Mouse (Mus musculus) spleen, postnatal 4 days (tissue): ENCODE results near the gene Ift52.

Source experiments
- DNase-seq, 2 experiments: peaks; one replicate each; pipeline ENCODE4 v3.0.0; 2022; ENCODE audit warnings: low spot score in 2 of 2

Ift52 gene

DNA sequence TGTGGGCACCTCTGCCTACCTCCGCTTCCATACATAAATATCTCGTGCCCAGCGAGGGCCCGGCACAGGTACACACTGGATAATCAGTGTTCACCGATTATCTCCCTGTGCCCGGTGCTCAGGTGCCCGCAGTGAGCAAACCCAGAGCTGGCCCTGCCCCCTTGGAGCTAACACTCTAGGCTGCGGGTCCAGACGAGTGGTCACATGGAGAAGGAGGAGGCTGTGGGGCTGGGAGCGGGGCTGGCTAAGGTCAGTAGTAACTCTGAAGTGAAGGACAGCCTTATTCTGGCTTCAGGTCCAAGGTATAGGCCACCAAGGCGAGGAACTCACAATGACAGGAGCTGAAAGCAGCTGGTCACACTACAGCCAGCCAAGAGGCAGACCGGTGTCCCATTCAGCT, 57.7 kb downstream of the Ift52 start:
- DNase-seq = no peak

DNA sequence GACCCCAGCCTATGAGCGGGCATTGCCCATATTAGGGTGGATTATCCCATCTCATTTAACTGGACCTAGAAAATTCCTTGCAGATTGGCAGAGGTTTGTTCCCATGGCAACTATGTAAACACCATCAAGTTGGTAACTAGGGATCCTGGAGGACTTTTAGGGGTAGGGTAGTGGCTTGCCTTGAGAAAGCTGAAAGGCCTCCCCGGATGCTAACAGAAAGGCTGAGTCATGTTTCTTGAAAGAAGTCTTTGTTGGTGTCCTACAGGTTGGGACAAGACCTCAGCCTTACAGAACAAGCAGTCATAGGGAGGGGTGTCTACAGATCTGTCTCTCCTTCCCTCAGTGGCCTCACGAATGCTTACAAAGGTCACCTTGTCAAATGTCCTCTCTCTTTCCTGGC, 58.1 kb downstream of the Ift52 start:
- no peak for DNase-seq

DNA sequence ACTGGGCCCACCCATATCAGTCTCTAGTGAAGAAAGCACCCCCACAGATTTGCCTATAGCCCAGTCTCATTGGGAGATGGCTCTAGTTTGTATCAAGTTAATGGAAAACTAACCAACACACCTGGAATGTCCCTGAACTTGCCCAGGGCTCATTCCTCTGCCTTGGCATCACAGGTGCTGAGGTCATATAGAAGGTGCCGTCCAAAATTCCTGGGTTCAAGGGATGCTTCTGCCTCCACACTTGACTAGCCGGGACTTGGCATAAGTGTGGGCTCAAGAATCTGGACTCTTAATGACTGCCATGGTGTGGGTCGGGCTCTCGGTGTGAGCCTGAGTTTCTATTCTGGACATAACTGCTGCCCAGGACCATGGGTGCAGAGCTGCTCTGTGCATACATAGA, 61.9 kb downstream of the Ift52 start:
- DNase-seq = no peak

DNA sequence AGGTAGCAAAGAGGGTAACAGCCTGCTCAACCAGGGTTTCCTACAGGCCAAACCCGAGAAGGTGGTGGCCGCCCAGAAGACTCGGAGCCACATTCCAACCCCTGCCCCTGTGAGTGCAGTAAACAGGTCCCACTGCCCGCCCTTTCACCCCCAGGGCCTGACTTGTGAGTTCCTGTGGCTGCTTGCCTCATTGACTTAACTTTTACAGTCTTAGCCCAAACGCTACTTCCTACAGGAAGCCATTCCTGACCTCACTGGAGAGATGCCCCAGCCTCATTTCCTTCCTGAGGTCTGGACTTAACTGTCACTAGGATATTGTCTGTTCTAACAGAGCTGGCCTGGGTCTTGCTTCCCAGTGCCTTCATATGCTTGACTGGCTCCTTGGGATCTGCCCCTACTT, 65.4 kb downstream of the Ift52 start:
- DNase-seq = no peak

DNA sequence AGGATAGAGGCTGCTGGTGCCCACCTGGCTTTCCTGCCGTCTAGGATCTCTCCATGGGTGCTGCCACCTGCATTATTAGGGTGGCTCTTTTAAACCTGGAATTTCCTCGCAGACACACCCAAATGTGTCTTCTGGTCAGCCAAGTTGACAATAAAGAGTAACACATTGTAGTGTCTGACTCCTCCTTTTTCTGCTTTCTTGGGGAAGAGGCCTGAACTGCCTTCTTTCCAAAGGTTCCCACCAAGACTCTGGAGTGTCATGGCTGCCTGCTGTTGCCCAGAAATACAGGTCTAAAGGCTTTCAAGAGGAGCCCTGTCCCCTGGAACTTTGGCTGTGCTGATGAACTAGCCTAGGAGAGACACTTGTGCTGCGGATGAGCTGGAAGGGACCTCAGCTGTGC, 67.4 kb downstream of the Ift52 start:
- no peak for DNase-seq

DNA sequence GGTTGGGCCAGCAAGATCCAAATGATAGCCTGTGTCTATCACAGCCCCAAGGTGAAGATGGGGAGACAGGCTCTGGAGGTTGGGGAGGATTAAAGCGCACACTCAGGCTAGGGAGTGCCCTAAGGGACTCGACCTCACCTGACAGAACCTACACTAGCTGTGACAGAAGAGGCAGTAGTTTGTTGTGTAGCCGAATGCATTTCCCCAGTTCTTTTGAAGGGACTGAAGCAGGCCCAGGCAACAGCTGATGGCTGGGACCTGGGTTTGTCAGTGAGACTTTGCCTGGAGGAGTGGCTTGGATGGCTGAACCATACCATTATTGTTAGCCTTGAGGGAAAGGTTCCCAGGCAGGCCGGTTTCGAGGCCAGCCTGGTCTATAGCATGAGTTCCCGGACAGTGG, 67.9 kb downstream of the Ift52 start:
- no peak for DNase-seq

DNA sequence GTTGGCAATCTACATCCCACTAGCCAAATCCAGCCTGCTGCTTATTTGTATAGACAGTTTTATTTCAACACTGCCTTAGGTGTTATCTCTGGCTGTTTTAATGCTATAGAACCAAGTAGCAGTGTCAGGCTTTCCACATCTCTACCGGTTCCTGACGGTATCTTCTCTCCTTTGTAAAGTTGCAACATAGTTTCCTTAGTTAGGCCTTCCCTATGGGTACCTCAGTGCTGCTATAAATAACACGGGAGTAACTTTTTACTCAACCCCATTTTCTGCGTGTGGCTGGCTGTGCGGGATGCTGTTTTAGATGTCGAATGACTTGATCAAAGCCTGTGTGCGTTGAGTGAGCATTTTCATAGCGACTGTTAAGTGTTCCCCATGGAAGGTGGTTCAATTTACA, 69.4 kb downstream of the Ift52 start:
- DNase-seq = no peak

DNA sequence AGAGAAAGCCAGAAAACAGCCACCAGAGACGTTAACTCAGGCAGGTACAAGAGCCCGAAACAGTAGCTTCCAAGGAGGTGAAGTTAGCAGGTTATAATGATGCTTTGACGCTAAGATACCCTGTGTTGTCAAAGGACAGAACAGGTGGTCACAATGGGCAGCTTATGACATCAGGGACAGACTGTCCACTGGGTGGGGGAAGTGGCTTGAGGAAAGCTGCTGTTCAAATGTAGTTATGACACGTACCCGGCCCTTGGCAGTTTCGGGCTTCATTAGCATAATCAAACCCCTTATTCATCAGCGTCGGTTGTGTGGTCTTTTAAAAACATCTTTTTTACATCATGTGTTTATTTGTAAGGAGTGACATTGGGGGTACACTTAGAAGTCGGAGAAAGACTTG, 70.6 kb downstream of the Ift52 start, which contains the start of gene Gtsf1l:
TSS of gene Gtsf1l (minus strand) at position 128 of the 400 bp plus-strand sequence.
- no peak for DNase-seq

DNA sequence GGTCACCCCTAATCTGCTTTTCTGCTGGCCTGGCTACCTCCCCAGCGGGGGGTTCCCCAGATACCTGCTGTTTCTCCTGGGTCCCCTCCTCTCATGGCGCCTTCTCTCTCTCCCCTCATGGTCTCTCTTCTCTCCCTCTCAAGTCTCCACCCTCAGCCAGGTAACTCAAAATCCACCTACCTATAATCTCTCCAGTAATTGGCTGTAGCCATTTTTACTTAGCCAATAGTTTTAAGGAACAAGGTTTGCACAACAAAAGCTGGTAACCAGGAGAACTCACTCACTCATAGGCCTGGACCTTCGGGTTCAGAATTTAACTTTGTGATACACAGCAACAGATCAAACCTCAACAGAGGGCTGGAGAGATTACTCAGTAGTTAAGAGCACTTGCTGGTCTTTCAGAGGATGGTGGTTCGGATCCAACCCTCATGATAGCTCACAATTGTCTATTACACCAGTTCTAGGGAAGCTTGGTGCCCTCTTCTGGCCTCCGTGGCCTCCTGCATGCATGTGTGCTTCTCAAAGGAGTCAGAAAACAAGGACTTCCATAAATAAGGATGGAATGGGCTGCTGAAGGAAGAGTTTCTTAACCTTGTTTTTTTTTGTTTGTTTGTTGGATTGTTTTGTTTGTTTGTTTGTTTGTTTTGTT, 72.4 kb downstream of the Ift52 start:
- DNase-seq = no peak

DNA sequence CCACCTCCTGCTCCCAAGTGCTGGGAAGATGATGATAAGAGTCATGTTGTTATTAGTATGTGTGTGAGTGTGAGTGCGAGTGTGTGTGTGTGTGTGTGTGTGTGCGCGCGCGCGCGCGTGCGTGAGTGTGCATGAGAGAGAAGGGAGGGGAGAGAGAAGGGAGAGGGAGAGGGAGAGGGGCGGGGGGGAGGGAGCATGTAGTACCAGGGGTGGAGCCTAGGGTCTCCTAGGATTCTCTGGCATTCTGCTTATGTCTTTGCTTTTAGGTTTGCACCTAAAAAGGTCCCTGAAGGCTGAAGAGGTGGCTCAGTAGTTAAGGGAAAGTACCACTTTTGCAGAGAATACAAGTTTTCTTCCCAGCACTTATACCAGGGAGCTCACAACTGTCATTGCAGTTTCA, 77.8 kb downstream of the Ift52 start:
- no peak for DNase-seq
